Mouse (Mus musculus) myocyte (in vitro differentiated cells): ENCODE results near the gene Nek10.

Experiments used
- E2F4 ChIP-seq: IDR thresholded peaks from one replicate; pipeline ENCODE4 v1.6.1; 2011; ENCODE audit warnings: mild to moderate bottlenecking, control low read depth, moderate library complexity; ENCODE audit not compliant: insufficient read depth
- MAX ChIP-seq: IDR thresholded peaks from one replicate; pipeline ENCODE4 v1.6.1; 2011; ENCODE audit warnings: low read depth, mild to moderate bottlenecking, control low read depth
- MYOG ChIP-seq, 3 experiments: IDR thresholded peaks; one replicate each; pipeline ENCODE4 v1.6.1; 2011; ENCODE audit warnings: control low read depth in 2 of 3, low read depth in 2 of 3, mild to moderate bottlenecking in 2 of 3; ENCODE audit not compliant: insufficient read length in 2 of 3, control insufficient read depth in 1 of 3, insufficient read depth in 1 of 3
- POLR2A ChIP-seq: IDR thresholded peaks from one replicate; pipeline ENCODE4 v1.6.1; 2011; ENCODE audit warnings: low read depth, mild to moderate bottlenecking, control low read depth, moderate library complexity; ENCODE audit not compliant: insufficient read length
- TCF12 ChIP-seq: IDR thresholded peaks from one replicate; pipeline ENCODE4 v1.6.1; 2011; ENCODE audit warnings: mild to moderate bottlenecking, control low read depth; ENCODE audit not compliant: poor library complexity, insufficient read depth, severe bottlenecking
- USF1 ChIP-seq: IDR thresholded peaks from one replicate; pipeline ENCODE4 v1.6.1; 2011; ENCODE audit warnings: low read depth, mild to moderate bottlenecking, control low read depth, moderate library complexity

GRCm38 (mm10) chr14:14904750-14905529, 101.7 kb downstream of the Nek10 start:
- TF ChIP-seq POLR2A (no peak), MYOG (IDR thresholded peaks at IDR 0.05; ENCODE audit: control insufficient read depth in 1 of 3, insufficient read depth in 1 of 3, insufficient read length in 2 of 3, low read depth in 2 of 3) (no peak), MAX (no peak), TCF12 (no peak), E2F4 (no peak), USF1 (no peak)
